Mouse (Mus musculus): ENCODE results near the gene Cdk5rap3. TPM values are rescaled to one million over a fixed set of nuclear protein-coding genes. Genes with fewer than 3 reads are reported as not detected.

Gene Cdk5rap3
- polyA plus RNA-seq (2015; fragmentation: Nextera tagmentation; extraction: Ambion mirVana), result 50.4 and 52.4 TPM in 2 replicates

GRCm38 (mm10) chr11:96916044-96916884, at the start of gene Cdk5rap3:
TSS of gene Cdk5rap3 (minus strand) at chr11:96916496.
- Histone ChIP-seq H3K4me2 (peak within 1 kb of the TSS; percentile 94), H3K36me3 (peaks cover 6% of the 10 kb centered on the region), H3K27ac (replicated peaks) (peak within 1 kb of the TSS; percentile 70), H3K4me3 (peak within 1 kb of the TSS; percentile 83), H3K27me3 (replicated peaks) (no peaks in the 10 kb centered on the region; the same call in 1 of the 2 replicates), H3K4me1 (peaks cover 24% of the 10 kb centered on the region), H3K9me3 (no peaks in the 10 kb centered on the region), H3K9ac (peak within 1 kb of the TSS; percentile 88)
- peak; percentile 96 for ATAC-seq (ENCODE audit: extremely low read depth, insufficient number of reproducible peaks, low FRiP score, low TSS enrichment)
- under 1% methylated on average over 55 of the region's 55 CpGs for WGBS

DNA sequence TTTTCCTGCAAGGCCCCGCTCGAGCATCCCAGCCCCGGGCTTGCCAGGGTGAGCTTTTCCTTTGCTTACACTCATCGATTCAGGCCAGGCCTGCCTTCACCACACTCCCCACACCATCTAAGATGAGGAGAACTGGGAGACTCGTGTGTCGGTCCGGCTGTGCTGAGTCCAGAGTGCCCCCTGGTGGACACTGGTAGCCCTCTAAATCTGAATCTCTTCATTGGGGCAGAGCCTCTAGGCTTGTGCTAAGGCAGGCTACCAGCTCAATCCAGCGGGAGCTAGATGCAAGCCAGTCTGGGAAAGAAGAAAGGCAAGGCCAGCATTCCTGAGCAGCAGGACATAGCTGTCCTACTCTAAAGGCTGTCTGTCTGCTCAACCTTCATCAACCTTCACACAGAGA, 47.3 kb upstream of the Cdk5rap3 start:
- H3K4me3 ChIP-seq, result no peak overlapping the region
- peaks cover 25% of the 10 kb centered on the region for H3K4me1 ChIP-seq
- H3K27ac ChIP-seq (replicated peaks), result no peak overlapping the region
- H3K27me3 ChIP-seq (replicated peaks), result no peaks in the 10 kb centered on the region
- H3K9ac ChIP-seq, result 0 out of 2 replicates have a peak overlapping the region, but pooled peaks have one; percentile 37
- WGBS, result 15% methylated on average over 8 of the region's 8 CpGs
- H3K36me3 ChIP-seq, result peaks cover 48% of the 10 kb centered on the region
- ATAC-seq (ENCODE audit: extremely low read depth, insufficient number of reproducible peaks, low FRiP score, low TSS enrichment), result peak; percentile 39; the same call in 1 of the 2 replicates
- no peaks in the 10 kb centered on the region for H3K9me3 ChIP-seq
- no peak overlapping the region for H3K4me2 ChIP-seq

DNA sequence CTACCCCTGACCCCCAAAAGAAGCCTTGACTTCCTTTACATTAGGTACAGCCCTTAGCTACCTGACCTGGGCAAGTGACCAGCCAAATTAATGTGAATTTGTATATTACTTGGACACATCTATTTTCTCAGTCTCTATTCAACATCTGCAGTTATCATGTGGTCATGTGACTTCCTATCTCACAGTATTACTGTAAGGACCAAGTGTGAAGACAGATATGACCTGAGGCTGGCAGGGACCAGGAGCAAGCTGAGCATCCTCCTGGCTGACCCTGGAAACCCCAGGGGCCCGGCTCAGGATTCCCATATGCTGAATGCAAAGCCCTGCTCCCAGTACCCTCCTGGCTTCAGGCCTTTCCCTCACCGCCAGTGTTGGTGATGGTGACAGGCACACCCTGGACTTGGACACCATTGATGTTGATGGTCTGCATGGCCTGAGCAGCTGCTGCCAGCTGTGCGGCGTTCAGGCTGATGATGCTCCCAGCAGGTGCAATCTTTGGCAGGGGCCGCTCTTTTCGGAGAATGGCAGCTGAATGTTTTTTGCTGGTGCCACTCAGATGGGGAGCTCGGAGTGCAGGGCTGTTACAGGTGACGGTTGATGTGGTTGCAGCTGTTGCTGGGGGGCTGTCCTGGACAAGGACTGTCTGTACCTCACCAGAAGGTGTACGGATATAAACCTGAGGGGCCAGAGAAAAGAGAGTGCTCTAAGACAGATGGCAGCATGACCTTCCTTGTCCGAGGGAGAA, 40.9 kb upstream of the Cdk5rap3 start:
- Histone ChIP-seq H3K36me3 (peaks cover 96% of the 10 kb centered on the region), H3K4me3 (no peak overlapping the region)
- WGBS, result 92% methylated on average over 10 of the region's 10 CpGs

DNA sequence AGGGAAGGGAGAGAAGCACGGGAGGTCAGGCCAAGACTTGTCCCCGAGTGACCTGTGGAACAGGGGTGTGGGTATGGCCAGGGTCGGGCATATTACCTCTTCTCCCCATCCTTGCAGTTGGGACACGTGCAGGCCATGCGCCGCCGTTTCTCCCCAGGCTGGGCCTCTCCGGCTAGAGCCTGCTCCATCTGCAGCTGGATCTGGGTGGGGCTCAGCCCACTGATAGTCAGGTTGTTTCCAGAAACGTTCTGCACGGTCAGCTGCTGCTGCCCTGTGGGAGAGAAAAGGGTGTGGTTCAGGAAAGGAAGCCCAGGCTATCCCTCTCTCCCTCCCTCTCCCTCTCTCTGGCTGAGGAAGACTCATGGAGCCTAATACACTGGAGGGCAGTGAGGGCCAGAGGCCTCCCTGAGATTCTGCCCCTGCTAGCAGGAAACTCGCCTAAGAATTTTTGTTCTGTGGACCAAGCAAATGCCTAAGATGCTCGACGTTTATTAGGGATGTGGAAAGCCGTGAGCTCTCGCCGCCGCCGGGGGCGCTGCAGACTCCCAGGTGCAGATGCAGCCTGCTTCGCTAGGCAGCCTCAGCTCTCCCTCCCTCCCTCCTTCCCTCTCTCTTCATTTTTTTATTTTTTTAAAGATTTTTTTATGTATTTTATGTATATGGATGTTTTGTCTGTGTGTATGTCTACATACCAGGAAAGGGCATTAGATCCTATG, 39.9 kb upstream of the Cdk5rap3 start:
- H3K27me3 ChIP-seq (replicated peaks), result no peaks in the 10 kb centered on the region
- H3K4me3 ChIP-seq, result no peak overlapping the region
- H3K9me3 ChIP-seq, result no peaks in the 10 kb centered on the region
- H3K4me2 ChIP-seq, result no peak overlapping the region
- peak; percentile 31; the same call in 1 of the 2 replicates for ATAC-seq (ENCODE audit: extremely low read depth, insufficient number of reproducible peaks, low FRiP score, low TSS enrichment)
- WGBS, result 59% methylated on average over 20 of the region's 20 CpGs
- H3K27ac ChIP-seq (replicated peaks), result no peak overlapping the region
- peaks cover 96% of the 10 kb centered on the region for H3K36me3 ChIP-seq
- no peak overlapping the region for H3K9ac ChIP-seq
- H3K4me1 ChIP-seq, result no peaks in the 10 kb centered on the region

More for the DNA sequence above, 40.9 kb upstream of the Cdk5rap3 start:
- H3K9me3 ChIP-seq, result no peaks in the 10 kb centered on the region
- H3K27me3 ChIP-seq (replicated peaks), result no peaks in the 10 kb centered on the region
- ATAC-seq (ENCODE audit: extremely low read depth, insufficient number of reproducible peaks, low FRiP score, low TSS enrichment), result no peak
- H3K9ac ChIP-seq, result no peak overlapping the region
- H3K4me2 ChIP-seq, result no peak overlapping the region
- no peak overlapping the region for H3K27ac ChIP-seq (replicated peaks)
- no peaks in the 10 kb centered on the region for H3K4me1 ChIP-seq

DNA sequence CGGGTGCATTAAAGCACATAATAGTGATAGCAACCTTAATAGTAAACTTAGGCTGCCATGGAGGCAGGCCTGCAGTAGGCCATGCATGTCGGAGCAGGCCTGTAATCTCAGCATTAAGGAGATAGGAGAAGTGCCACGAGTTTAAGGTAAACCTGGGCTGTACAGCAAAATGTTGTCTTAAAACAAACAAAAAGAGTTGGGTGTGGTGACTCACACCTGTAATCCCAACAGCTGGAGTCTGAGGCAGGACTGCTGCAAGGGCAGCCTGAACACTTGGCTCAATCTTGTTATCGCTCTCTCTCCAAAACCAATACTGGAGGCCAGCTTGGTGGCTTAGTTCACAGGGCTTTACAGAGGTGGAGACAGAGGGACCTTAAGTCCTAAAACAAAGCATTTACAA, 38.8 kb upstream of the Cdk5rap3 start:
- peaks cover 92% of the 10 kb centered on the region for H3K36me3 ChIP-seq
- no peak overlapping the region for H3K4me2 ChIP-seq
- no peak overlapping the region for H3K27ac ChIP-seq (replicated peaks)
- H3K9ac ChIP-seq, result no peak overlapping the region
- no peak overlapping the region for H3K4me3 ChIP-seq
- H3K9me3 ChIP-seq, result no peaks in the 10 kb centered on the region
- no peaks in the 10 kb centered on the region for H3K4me1 ChIP-seq
- ATAC-seq (ENCODE audit: extremely low read depth, insufficient number of reproducible peaks, low FRiP score, low TSS enrichment), result no peak
- no peaks in the 10 kb centered on the region for H3K27me3 ChIP-seq (replicated peaks)
- WGBS, result 74% methylated on average over 4 of the region's 4 CpGs

DNA sequence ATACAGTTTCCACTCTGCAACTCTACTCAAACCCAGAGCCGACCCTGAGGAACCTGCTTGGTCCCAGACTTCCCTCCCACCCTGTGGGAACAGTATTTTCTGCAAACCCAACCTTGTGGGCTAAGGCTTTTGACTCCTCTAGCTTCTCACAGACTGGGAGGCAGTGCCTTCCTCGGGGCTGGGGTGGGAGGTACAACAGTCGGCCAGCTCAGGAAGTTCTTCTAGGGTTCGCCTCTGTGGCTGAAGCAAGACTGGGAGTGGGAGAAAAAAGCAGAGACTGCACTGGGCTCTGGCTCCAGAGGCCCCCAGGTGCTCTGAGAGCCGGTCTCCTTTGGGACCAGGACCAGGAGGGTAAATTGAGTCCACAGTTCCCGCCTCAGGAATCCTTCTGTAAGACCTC, 36.6 kb upstream of the Cdk5rap3 start:
- WGBS, result 63% methylated on average over 6 of the region's 6 CpGs
- Histone ChIP-seq H3K4me3 (no peak overlapping the region), H3K9ac (no peak overlapping the region), H3K4me1 (0 out of 2 replicates have a peak, but pooled peaks cover 4% of the 10 kb centered on the region), H3K27ac (replicated peaks) (no peak overlapping the region), H3K27me3 (replicated peaks) (no peaks in the 10 kb centered on the region), H3K9me3 (no peaks in the 10 kb centered on the region), H3K4me2 (no peak overlapping the region), H3K36me3 (peaks cover 74% of the 10 kb centered on the region)
- no peak for ATAC-seq (ENCODE audit: extremely low read depth, insufficient number of reproducible peaks, low FRiP score, low TSS enrichment)

GRCm38 (mm10) chr11:96952426-96952825, 36.1 kb upstream of the Cdk5rap3 start:
- no peaks in the 10 kb centered on the region for H3K27me3 ChIP-seq (replicated peaks)

GRCm38 (mm10) chr11:96950767-96951166, 34.5 kb upstream of the Cdk5rap3 start:
- H3K4me2 ChIP-seq, result no peak overlapping the region
- no peaks in the 10 kb centered on the region for H3K27me3 ChIP-seq (replicated peaks)
- H3K27ac ChIP-seq (replicated peaks), result no peak overlapping the region
- ATAC-seq (ENCODE audit: extremely low read depth, insufficient number of reproducible peaks, low FRiP score, low TSS enrichment), result no peak
- no peak overlapping the region for H3K4me3 ChIP-seq
- 91% methylated on average over 3 of the region's 3 CpGs for WGBS
- peaks cover 53% of the 10 kb centered on the region for H3K36me3 ChIP-seq
- no peak overlapping the region for H3K9ac ChIP-seq
- H3K4me1 ChIP-seq, result 0 out of 2 replicates have a peak, but pooled peaks cover 8% of the 10 kb centered on the region
- H3K9me3 ChIP-seq, result no peaks in the 10 kb centered on the region

More at GRCm38 (mm10) chr11:96952426-96952825, 36.1 kb upstream of the Cdk5rap3 start:
- H3K9me3 ChIP-seq, result no peaks in the 10 kb centered on the region
- H3K27ac ChIP-seq (replicated peaks), result no peak overlapping the region
- H3K9ac ChIP-seq, result no peak overlapping the region
- no peak overlapping the region for H3K4me2 ChIP-seq
- no peak overlapping the region for H3K4me3 ChIP-seq
- no peak for ATAC-seq (ENCODE audit: extremely low read depth, insufficient number of reproducible peaks, low FRiP score, low TSS enrichment)
- H3K4me1 ChIP-seq, result 0 out of 2 replicates have a peak, but pooled peaks cover 5% of the 10 kb centered on the region
- WGBS, result 70% methylated on average over 10 of the region's 10 CpGs
- peaks cover 70% of the 10 kb centered on the region for H3K36me3 ChIP-seq

DNA sequence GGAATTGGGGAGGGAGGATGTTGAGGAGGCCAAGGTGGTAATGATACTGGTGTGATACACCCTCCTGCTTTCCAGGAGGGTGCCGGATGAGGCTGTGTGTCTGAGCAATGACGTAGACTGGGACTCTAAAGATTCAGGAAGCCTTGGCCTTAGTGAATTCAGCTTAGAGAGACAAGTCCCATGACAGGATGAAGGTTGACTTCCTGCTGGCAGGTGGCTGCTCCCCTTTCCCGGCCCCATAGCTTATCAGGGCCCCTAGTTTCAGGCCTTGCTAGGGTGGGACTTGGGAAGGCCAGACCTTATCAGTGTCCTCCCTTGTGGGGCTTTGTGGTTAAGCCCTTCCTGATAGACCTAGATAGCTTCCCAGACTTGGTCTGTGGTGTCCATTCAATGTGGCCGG, 31.6 kb upstream of the Cdk5rap3 start:
- Histone ChIP-seq H3K9ac (no peak overlapping the region), H3K9me3 (no peaks in the 10 kb centered on the region), H3K4me3 (no peak overlapping the region), H3K27ac (replicated peaks) (no peak overlapping the region), H3K4me2 (peak overlapping the region; percentile 18), H3K27me3 (replicated peaks) (no peaks in the 10 kb centered on the region), H3K4me1 (peaks cover 22% of the 10 kb centered on the region), H3K36me3 (peaks cover 24% of the 10 kb centered on the region)
- WGBS, result 65% methylated on average over 4 of the region's 4 CpGs
- ATAC-seq (ENCODE audit: extremely low read depth, insufficient number of reproducible peaks, low FRiP score, low TSS enrichment), result no peak

DNA sequence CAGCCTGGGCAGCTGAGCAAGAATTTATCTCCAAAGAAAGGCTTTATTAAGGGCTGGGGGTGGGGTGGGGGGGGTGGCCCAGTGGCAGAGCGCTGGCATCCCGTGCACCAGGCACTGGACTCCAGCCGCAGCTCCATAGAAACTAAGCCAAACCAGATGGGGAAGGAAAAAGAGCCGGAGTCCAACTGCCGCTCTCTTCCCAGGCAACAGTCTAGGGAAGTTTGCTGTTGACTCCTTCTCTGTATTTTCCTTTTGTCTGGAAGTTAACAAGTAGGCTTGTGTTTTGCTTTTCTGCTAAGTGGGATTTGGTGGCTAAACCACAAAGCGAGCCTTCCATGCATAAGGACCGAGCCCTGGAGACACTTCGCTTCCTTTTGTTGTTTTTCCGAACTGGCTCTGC, 30.2 kb upstream of the Cdk5rap3 start:
- H3K4me1 ChIP-seq, result peaks cover 22% of the 10 kb centered on the region
- WGBS, result 73% methylated on average over 9 of the region's 9 CpGs
- H3K9me3 ChIP-seq, result no peaks in the 10 kb centered on the region
- ATAC-seq (ENCODE audit: extremely low read depth, insufficient number of reproducible peaks, low FRiP score, low TSS enrichment), result no peak
- peak overlapping the region; percentile 30; the same call in 1 of the 2 replicates for H3K4me2 ChIP-seq
- H3K36me3 ChIP-seq, result peaks cover 11% of the 10 kb centered on the region
- H3K27ac ChIP-seq (replicated peaks), result no peak overlapping the region
- no peak overlapping the region for H3K4me3 ChIP-seq
- no peaks in the 10 kb centered on the region for H3K27me3 ChIP-seq (replicated peaks)
- H3K9ac ChIP-seq, result no peak overlapping the region; the same call in 1 of the 2 replicates
